Mouse (Mus musculus): ENCODE results near the gene 9530077C05Rik. TPM values are rescaled to one million over a fixed set of nuclear protein-coding genes. Genes with fewer than 3 reads are reported as not detected.

The 9530077C05Rik gene
- total RNA-seq, 2 experiments from 2014 or later, result 7.0 to 10.0 TPM

- peak in 1 of 2 experiments; percentile 47 for DNase-seq (ENCODE audit: extremely low spot score in 1 of 2, low spot score in 2 of 2)
- intact Hi-C loops (cut with DNase I), result loop anchor here (5.0 kb wide), 1 partner anchor 55 kb away; the partner anchor contains the start of gene 9530077C05Rik
- Histone ChIP-seq H3K27ac (peak overlapping the region; percentile 84), H3K4me3 (peak overlapping the region; percentile 85)
- TF ChIP-seq CTCF (IDR thresholded peaks at IDR 0.05), result no peak
Observed at GRCm38 (mm10) chr9:22467371-22468169, 56.3 kb downstream of the 9530077C05Rik start.

DNA sequence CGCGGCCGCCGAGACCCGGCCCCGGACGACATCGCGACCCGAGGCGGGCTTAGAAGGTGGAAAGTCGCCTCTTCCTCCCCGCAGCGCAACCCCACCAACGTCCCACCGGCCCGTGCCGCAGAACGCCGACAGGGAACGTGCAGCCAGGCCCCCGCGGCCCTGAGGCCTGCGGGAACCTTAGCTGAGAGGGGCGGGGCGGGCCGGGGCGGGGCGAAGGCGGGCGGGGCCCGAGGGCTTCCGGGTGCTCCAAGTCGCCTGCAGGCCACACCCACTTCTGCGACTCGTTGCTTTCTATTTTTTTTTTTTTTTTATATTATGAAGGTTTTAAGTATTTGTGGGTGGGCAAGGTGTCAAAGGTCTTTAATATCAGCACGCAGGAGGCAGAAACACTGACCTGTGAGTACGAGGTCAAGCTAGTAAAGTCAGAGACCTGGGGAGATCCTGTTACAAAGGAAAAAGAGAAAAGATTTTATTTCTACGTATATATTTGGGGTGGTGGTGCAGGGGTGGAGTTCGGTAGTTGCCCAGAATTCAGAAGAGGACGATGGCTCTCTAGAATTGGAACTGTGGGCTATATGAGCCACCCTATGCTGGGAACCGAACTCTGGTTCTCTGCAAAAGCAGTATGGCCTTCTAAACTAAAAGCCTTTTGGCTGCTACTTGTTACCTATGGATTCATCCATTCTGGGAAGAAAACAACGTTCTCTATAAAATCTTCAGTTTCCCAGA, 57.0 kb downstream of the 9530077C05Rik start:
- Histone ChIP-seq H3K27ac (peak overlapping the region; percentile 84), H3K4me3 (peak overlapping the region; percentile 85)
- peak in 1 of 2 experiments; percentile 59 for DNase-seq (ENCODE audit: extremely low spot score in 1 of 2, low spot score in 2 of 2)
- intact Hi-C loops (cut with DNase I), result loop anchor here (5.0 kb wide), 1 partner anchor 56 kb away; the partner anchor contains the start of gene 9530077C05Rik
- TF ChIP-seq CTCF (IDR thresholded peaks at IDR 0.05), result no peak

GRCm38 (mm10) chr9:22468899-22469259, 57.6 kb downstream of the 9530077C05Rik start:
- intact Hi-C loops (cut with DNase I), result loop anchor here (5.0 kb wide), 1 partner anchor 57 kb away; the partner anchor contains the start of gene 9530077C05Rik
- no peak for TF ChIP-seq CTCF (IDR thresholded peaks at IDR 0.05)
- no peak for DNase-seq (ENCODE audit: extremely low spot score in 1 of 2, low spot score in 2 of 2)
- Histone ChIP-seq H3K27ac (no peak overlapping the region), H3K4me3 (no peak overlapping the region; the same call in 1 of the 2 replicates)

DNA sequence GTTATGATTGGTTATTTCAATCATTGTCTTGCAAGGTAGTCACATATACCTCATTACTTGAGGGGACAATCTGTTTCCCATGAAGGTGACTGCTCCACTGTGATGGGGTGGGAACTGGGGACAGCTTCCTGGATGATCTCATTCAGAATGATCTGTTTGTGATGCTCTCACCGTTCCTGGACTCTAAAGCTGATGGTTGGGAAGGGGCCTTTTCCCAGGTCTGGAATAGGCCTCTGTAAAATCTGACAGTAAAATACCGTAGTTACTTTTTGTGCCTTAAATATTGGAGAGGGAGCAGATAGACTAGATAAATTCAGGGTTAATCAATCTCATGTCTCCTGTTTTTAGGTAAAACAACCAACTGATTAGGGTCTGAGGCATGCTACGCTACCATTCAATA, 58.3 kb downstream of the 9530077C05Rik start, which contains the start of gene Rp9:
Gene Rp9 (minus strand): TSS at position 101 of the 400 bp plus-strand sequence.
- intact Hi-C loops (cut with DNase I), result loop anchor here (5.0 kb wide), 1 partner anchor 57 kb away; the partner anchor contains the start of gene 9530077C05Rik
- peak within 1 kb of the TSS; percentile 85 for H3K4me3 ChIP-seq
- TF ChIP-seq CTCF (IDR thresholded peaks at IDR 0.05), result no peak
- DNase-seq (ENCODE audit: extremely low spot score in 1 of 2, low spot score in 2 of 2), result no peak
- H3K27ac ChIP-seq, result peak within 1 kb of the TSS; percentile 84

- peak within 1 kb of the TSS; percentile 80 for H3K4me3 ChIP-seq
- no peak for TF ChIP-seq CTCF (IDR thresholded peaks at IDR 0.05)
- intact Hi-C loops (cut with DNase I), result no loop called here
- peak; percentile 93 to 94 for DNase-seq (ENCODE audit: extremely low spot score in 1 of 2, low spot score in 2 of 2)
- peak within 1 kb of the TSS; percentile 80 for H3K27ac ChIP-seq
Observed at GRCm38 (mm10) chr9:22475424-22475868, 64.1 kb downstream of the 9530077C05Rik start, which contains the start of gene Bbs9. TSS of gene Bbs9 (plus strand) at chr9:22475715.

- TF ChIP-seq CTCF (IDR thresholded peaks at IDR 0.05), result no peak
- Histone ChIP-seq H3K27ac (peak overlapping the region; percentile 80), H3K4me3 (peak overlapping the region; percentile 80)
- no peak for DNase-seq (ENCODE audit: extremely low spot score in 1 of 2, low spot score in 2 of 2)
- intact Hi-C loops (cut with DNase I), result no loop called here
Observed at GRCm38 (mm10) chr9:22476265-22476664, 65.0 kb downstream of the 9530077C05Rik start.

DNA sequence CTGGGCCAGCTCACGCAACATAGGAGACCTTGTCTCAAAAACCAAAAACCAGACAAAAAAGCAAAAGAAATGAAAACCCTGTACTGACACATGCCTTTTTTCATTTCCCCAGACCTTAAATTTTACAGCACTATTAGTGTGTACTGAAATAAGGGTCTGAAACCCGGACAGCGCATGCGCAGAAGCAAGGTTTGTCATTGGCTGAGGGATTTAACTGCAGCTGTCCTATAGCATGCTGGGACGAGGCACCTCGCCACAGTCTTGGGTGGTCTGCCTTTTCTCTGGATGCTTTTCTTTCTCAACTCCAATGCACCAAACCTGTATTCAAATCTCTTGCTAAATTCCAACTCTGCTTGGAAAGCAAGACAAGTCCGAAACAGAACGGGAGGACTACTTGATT, 67.6 kb downstream of the 9530077C05Rik start:
- TF ChIP-seq CTCF (IDR thresholded peaks at IDR 0.05), result no peak
- no peak overlapping the region for H3K4me3 ChIP-seq
- intact Hi-C loops (cut with DNase I), result no loop called here
- no peak overlapping the region for H3K27ac ChIP-seq
- no peak for DNase-seq (ENCODE audit: extremely low spot score in 1 of 2, low spot score in 2 of 2)

DNA sequence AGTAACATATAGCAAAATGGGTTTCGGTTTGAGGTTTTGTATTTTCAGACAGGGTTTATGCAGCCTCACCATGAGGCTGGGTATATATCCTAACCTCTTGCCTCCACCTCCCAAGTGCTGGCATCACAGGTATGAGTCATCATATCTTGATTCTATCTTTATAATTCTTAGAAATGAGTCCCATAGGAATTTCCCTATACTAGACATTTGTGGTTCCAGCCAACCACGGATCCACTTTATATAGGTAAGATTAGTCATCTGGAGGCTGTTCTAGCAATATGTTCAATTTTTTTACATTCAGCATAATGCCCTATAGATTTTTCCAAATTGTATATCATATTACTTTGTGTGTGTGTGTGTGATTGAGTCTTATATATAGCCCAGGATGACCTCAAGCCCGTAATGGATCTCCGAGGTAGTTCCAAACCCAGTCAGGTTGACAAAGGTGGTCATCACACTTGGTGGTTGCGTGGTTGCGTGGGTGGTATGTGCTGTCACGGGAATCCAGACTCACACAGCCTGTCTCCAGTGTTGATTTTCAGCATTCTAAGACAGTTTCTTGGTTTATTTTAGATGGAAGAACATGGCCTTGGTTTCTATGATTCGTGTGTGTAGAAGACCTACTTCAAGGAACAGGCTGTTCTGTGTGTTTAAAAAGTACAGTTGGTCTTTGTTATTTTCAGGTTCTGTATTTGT, 72.7 kb downstream of the 9530077C05Rik start:
- no peak for TF ChIP-seq CTCF (IDR thresholded peaks at IDR 0.05)
- intact Hi-C loops (cut with DNase I), result no loop called here
- peak overlapping the region; percentile 76 for H3K27ac ChIP-seq
- H3K4me3 ChIP-seq, result no peak overlapping the region
- DNase-seq (ENCODE audit: extremely low spot score in 1 of 2, low spot score in 2 of 2), result peak in 1 of 2 experiments; percentile 32

DNA sequence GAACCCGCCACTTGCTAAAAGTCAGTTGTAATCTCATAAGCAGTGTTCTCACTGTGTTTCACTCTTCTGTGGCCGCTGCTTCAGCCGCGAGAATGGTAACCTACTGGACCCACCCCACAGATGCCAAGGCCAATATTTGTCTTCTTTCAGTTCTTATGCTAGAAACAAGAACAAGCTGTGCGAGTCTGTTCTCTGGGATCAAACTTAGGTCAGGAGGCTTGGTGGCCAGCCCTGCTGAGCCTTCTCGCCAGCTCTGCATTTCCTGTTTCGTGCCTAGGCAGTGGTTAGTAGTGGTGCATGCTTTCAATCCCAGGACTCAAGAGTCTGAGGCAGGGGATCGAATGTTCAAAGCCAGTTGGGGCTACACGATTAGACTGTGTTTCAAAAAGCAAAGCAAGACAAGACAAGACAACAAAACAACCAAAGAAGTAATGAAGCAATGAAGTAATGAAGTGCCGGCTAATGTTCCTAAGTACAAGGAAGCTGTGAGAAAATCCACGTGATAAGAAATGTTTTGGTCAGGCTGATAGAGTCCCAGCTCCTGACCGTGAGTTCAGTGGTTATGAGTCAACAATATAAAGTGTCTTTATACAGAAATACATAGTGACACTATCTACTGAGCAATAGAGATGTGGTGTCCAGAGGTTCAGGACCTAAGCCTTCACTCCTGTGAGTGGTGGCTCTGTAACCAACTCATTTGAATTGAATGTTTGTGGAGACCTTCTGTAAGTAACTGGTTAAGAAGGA, 73.4 kb downstream of the 9530077C05Rik start:
- no peak for DNase-seq (ENCODE audit: extremely low spot score in 1 of 2, low spot score in 2 of 2)
- intact Hi-C loops (cut with DNase I), result no loop called here
- TF ChIP-seq CTCF (IDR thresholded peaks at IDR 0.05), result no peak
- peak overlapping the region; percentile 76 for H3K27ac ChIP-seq
- no peak overlapping the region for H3K4me3 ChIP-seq

GRCm38 (mm10) chr9:22486211-22486610, 74.9 kb downstream of the 9530077C05Rik start:
- TF ChIP-seq CTCF (IDR thresholded peaks at IDR 0.05), result no peak
- intact Hi-C loops (cut with DNase I), result no loop called here
- H3K27ac ChIP-seq, result no peak overlapping the region
- no peak for DNase-seq (ENCODE audit: extremely low spot score in 1 of 2, low spot score in 2 of 2)
- H3K4me3 ChIP-seq, result no peak overlapping the region

GRCm38 (mm10) chr9:22488963-22489362, 77.7 kb downstream of the 9530077C05Rik start:
- no peak overlapping the region for H3K4me3 ChIP-seq
- no peak for TF ChIP-seq CTCF (IDR thresholded peaks at IDR 0.05)
- DNase-seq (ENCODE audit: extremely low spot score in 1 of 2, low spot score in 2 of 2), result no peak
- intact Hi-C loops (cut with DNase I), result no loop called here
- H3K27ac ChIP-seq, result no peak overlapping the region

Other genes starting within 250 kb of the 9530077C05Rik start
- not detected for gene Zfp872, start 223.4 kb upstream of the 9530077C05Rik start, total RNA-seq (2021)
- gene Zfp809, start 185.8 kb upstream of the 9530077C05Rik start, total RNA-seq (2021), result 10 to 100 TPM; 21.4 to 21.8 TPM
- gene Zfp599, start 151.6 kb upstream of the 9530077C05Rik start, total RNA-seq (2021), result 1 to 10 TPM; 3.7 to 4.5 TPM
- gene Zfp810, start 103.9 kb upstream of the 9530077C05Rik start, total RNA-seq (2021), result 10 to 100 TPM; 12.6 to 16.4 TPM
- gene Anln, start 22.3 kb upstream of the 9530077C05Rik start, total RNA-seq (2021), result 1 to 10 TPM; 8.6 to 9.7 TPM
- not detected for gene Gm17545, start 42.8 kb downstream of the 9530077C05Rik start, total RNA-seq (2021)
- 10 to 100 TPM; 39.5 to 44.5 TPM for gene Rp9, start 58.2 kb downstream of the 9530077C05Rik start, total RNA-seq (2021)
- 10 to 100 TPM; 27.7 to 29.5 TPM for gene Bbs9, start 64.2 kb downstream of the 9530077C05Rik start, total RNA-seq (2021)

All from left cerebral cortex, adult 2 months (tissue).